Mouse (Mus musculus): ENCODE measurements around the gene Gjb3. TPM values are rescaled to one million over a fixed set of nuclear protein-coding genes. Genes with fewer than 3 reads are reported as not detected.

The Gjb3 gene
- total and polyA plus RNA-seq, 2 experiments = not detected

DNA sequence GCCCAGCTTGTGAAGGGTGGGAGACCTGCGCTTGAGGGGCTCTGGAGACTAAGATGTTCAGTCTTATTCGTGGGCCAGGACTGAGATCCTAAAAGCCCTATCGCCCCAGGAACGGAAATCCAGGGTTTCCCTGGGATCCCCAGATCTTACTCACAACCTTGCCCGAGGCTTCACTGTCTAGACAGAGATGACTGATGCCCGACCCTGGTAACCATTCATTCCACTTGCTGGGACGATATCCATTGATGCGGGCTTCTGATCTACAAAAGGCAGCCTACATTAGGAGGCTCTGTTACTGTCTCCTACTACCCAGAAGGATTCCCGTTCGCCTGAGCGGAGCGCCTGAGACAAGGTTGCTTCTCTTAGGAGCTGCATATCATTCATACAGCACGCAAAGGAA, 527 bp upstream of the Gjb3 start:
- TF ChIP-seq POLR2A (IDR thresholded peaks at IDR 0.05; ENCODE audit: extremely low read depth, insufficient read depth, low read length) = no peak
- no peak for TF ChIP-seq CTCF (IDR thresholded peaks at IDR 0.05; ENCODE audit: low read depth, low read length)
- DNase-seq (ENCODE audit: extremely low read depth, low read depth, low spot score) = no peak
- WGBS = 35% methylated on average over 13 of the region's 13 CpGs
- peaks cover 2% of the 10 kb centered on the region; the same call in 1 of the 2 replicates for H3K27me3 ChIP-seq (ENCODE audit: control insufficient read depth, insufficient read depth, low read length)
- H3K27ac ChIP-seq (replicated peaks; ENCODE audit: insufficient read depth, low read depth, low read length) = no peak overlapping the region
- H3K9ac ChIP-seq (ENCODE audit: low read depth, low read length) = no peak overlapping the region
- no peaks in the 10 kb centered on the region for H3K36me3 ChIP-seq (ENCODE audit: control insufficient read depth, insufficient read depth, low read length)
- no peaks in the 10 kb centered on the region for H3K79me2 ChIP-seq (ENCODE audit: control insufficient read depth, insufficient read depth, low read length)
- no peaks in the 10 kb centered on the region for H3K4me1 ChIP-seq (ENCODE audit: control insufficient read depth, insufficient read depth, low read length)
- no peak overlapping the region for H3K4me3 ChIP-seq (ENCODE audit: insufficient read depth, low read depth, low read length)

DNA sequence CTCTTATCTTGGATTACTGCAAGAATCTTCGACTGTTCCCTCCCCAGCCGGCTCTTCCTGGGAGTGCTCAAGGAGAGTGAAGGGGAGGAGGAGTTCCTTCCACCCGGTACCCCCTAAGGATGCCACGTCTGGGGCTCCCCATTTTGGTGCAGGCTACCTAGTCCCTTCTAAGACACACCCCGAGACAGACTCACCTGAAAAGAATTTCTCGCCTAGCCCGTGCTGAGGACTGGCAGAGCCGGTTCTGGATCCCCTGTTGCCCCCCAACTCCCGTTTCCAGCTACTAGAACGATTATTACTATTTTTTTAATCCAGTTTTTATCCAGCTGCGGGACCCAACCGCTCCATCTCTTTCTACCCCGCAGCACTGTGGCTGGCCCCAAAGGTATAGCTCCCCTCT, 893 bp downstream of the Gjb3 start:
- Histone ChIP-seq H3K79me2 (ENCODE audit: control insufficient read depth, insufficient read depth, low read length) (no peaks in the 10 kb centered on the region), H3K9ac (ENCODE audit: low read depth, low read length) (no peak overlapping the region), H3K4me1 (ENCODE audit: control insufficient read depth, insufficient read depth, low read length) (no peaks in the 10 kb centered on the region), H3K4me3 (ENCODE audit: insufficient read depth, low read depth, low read length) (no peak overlapping the region), H3K27ac (replicated peaks; ENCODE audit: insufficient read depth, low read depth, low read length) (no peak overlapping the region), H3K36me3 (ENCODE audit: control insufficient read depth, insufficient read depth, low read length) (no peaks in the 10 kb centered on the region), H3K27me3 (ENCODE audit: control insufficient read depth, insufficient read depth, low read length) (peaks cover 2% of the 10 kb centered on the region; the same call in 1 of the 2 replicates)
- TF ChIP-seq POLR2A (IDR thresholded peaks at IDR 0.05; ENCODE audit: extremely low read depth, insufficient read depth, low read length) (no peak), CTCF (IDR thresholded peaks at IDR 0.05; ENCODE audit: low read depth, low read length) (no peak)
- no peak for DNase-seq (ENCODE audit: extremely low read depth, low read depth, low spot score)
- 4% methylated on average over 13 of the region's 13 CpGs for WGBS

GRCm38 (mm10) chr4:127329046-127329445, 1.6 kb downstream of the Gjb3 start:
- 27% methylated on average over 3 of the region's 3 CpGs for WGBS

GRCm38 (mm10) chr4:127328378-127328777, 2.3 kb downstream of the Gjb3 start:
- no peak overlapping the region for H3K27ac ChIP-seq (replicated peaks; ENCODE audit: insufficient read depth, low read depth, low read length)
- no peak overlapping the region for H3K4me3 ChIP-seq (ENCODE audit: insufficient read depth, low read depth, low read length)

More at GRCm38 (mm10) chr4:127329046-127329445, 1.6 kb downstream of the Gjb3 start:
- Histone ChIP-seq H3K79me2 (ENCODE audit: control insufficient read depth, insufficient read depth, low read length) (no peaks in the 10 kb centered on the region), H3K4me1 (ENCODE audit: control insufficient read depth, insufficient read depth, low read length) (no peaks in the 10 kb centered on the region), H3K27me3 (ENCODE audit: control insufficient read depth, insufficient read depth, low read length) (peaks cover 2% of the 10 kb centered on the region; the same call in 1 of the 2 replicates), H3K27ac (replicated peaks; ENCODE audit: insufficient read depth, low read depth, low read length) (no peak overlapping the region), H3K9ac (ENCODE audit: low read depth, low read length) (no peak overlapping the region), H3K36me3 (ENCODE audit: control insufficient read depth, insufficient read depth, low read length) (no peaks in the 10 kb centered on the region), H3K4me3 (ENCODE audit: insufficient read depth, low read depth, low read length) (no peak overlapping the region)
- DNase-seq (ENCODE audit: extremely low read depth, low read depth, low spot score) = no peak
- TF ChIP-seq POLR2A (IDR thresholded peaks at IDR 0.05; ENCODE audit: extremely low read depth, insufficient read depth, low read length) (no peak), CTCF (IDR thresholded peaks at IDR 0.05; ENCODE audit: low read depth, low read length) (no peak)

GRCm38 (mm10) chr4:127327749-127328148, 2.9 kb downstream of the Gjb3 start:
- Histone ChIP-seq H3K27me3 (ENCODE audit: control insufficient read depth, insufficient read depth, low read length) (peaks cover 2% of the 10 kb centered on the region; the same call in 1 of the 2 replicates), H3K4me1 (ENCODE audit: control insufficient read depth, insufficient read depth, low read length) (no peaks in the 10 kb centered on the region), H3K4me3 (ENCODE audit: insufficient read depth, low read depth, low read length) (no peak overlapping the region), H3K36me3 (ENCODE audit: control insufficient read depth, insufficient read depth, low read length) (no peaks in the 10 kb centered on the region), H3K79me2 (ENCODE audit: control insufficient read depth, insufficient read depth, low read length) (no peaks in the 10 kb centered on the region), H3K27ac (replicated peaks; ENCODE audit: insufficient read depth, low read depth, low read length) (no peak overlapping the region), H3K9ac (ENCODE audit: low read depth, low read length) (no peak overlapping the region)
- 54% methylated on average over 6 of the region's 6 CpGs for WGBS
- no peak for DNase-seq (ENCODE audit: extremely low read depth, low read depth, low spot score)
- TF ChIP-seq CTCF (IDR thresholded peaks at IDR 0.05; ENCODE audit: low read depth, low read length) (no peak), POLR2A (IDR thresholded peaks at IDR 0.05; ENCODE audit: extremely low read depth, insufficient read depth, low read length) (no peak)

More at GRCm38 (mm10) chr4:127328378-127328777, 2.3 kb downstream of the Gjb3 start:
- H3K9ac ChIP-seq (ENCODE audit: low read depth, low read length) = no peak overlapping the region
- 37% methylated on average over 7 of the region's 7 CpGs for whole genome bisulfite sequencing
- H3K79me2 ChIP-seq (ENCODE audit: control insufficient read depth, insufficient read depth, low read length) = no peaks in the 10 kb centered on the region
- TF ChIP-seq POLR2A (IDR thresholded peaks at IDR 0.05; ENCODE audit: extremely low read depth, insufficient read depth, low read length) = no peak
- no peak for TF ChIP-seq CTCF (IDR thresholded peaks at IDR 0.05; ENCODE audit: low read depth, low read length)
- no peaks in the 10 kb centered on the region for H3K36me3 ChIP-seq (ENCODE audit: control insufficient read depth, insufficient read depth, low read length)
- no peaks in the 10 kb centered on the region for H3K4me1 ChIP-seq (ENCODE audit: control insufficient read depth, insufficient read depth, low read length)
- DNase-seq (ENCODE audit: extremely low read depth, low read depth, low spot score) = no peak
- peaks cover 2% of the 10 kb centered on the region; the same call in 1 of the 2 replicates for H3K27me3 ChIP-seq (ENCODE audit: control insufficient read depth, insufficient read depth, low read length)

DNA sequence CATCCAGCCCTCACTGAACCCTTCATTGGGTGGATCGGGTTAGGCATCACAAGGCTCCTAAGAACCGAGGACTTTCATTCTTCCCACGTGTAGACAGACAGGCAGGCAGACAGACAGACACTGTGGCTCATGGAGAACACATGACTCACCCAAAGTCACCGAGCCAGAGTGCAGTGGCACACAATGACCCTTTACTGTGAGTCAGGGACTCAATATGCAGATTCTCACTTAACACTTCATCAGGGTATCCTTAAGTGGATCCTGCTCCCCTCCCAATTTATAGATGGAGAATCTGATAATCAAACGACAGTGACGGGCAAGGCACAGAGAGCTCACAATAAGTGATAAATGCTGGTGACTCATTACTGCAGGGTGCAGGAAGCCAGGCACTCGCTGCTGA, 3.4 kb downstream of the Gjb3 start:
- TF ChIP-seq POLR2A (IDR thresholded peaks at IDR 0.05; ENCODE audit: extremely low read depth, insufficient read depth, low read length) (no peak), CTCF (IDR thresholded peaks at IDR 0.05; ENCODE audit: low read depth, low read length) (no peak)
- H3K27ac ChIP-seq (replicated peaks; ENCODE audit: insufficient read depth, low read depth, low read length) = no peak overlapping the region
- no peaks in the 10 kb centered on the region for H3K4me1 ChIP-seq (ENCODE audit: control insufficient read depth, insufficient read depth, low read length)
- 31% methylated on average over 7 of the region's 7 CpGs for WGBS
- no peaks in the 10 kb centered on the region for H3K79me2 ChIP-seq (ENCODE audit: control insufficient read depth, insufficient read depth, low read length)
- no peaks in the 10 kb centered on the region for H3K36me3 ChIP-seq (ENCODE audit: control insufficient read depth, insufficient read depth, low read length)
- no peak overlapping the region for H3K9ac ChIP-seq (ENCODE audit: low read depth, low read length)
- no peak overlapping the region for H3K4me3 ChIP-seq (ENCODE audit: insufficient read depth, low read depth, low read length)
- no peak for DNase-seq (ENCODE audit: extremely low read depth, low read depth, low spot score)
- H3K27me3 ChIP-seq (ENCODE audit: control insufficient read depth, insufficient read depth, low read length) = peaks cover 2% of the 10 kb centered on the region; the same call in 1 of the 2 replicates
